Mouse (Mus musculus) lung, embryonic 16.5 days (tissue): ENCODE measurements around the gene Ccnb2. TPM values are rescaled to one million over a fixed set of nuclear protein-coding genes. Genes with fewer than 3 reads are reported as not detected.
"Not testable (repeated sequence)": the region's sequence is repeated elsewhere in the genome, so short reads cannot be mapped to it uniquely, and the experiment has no call there.

Experiments
- ATAC-seq: fragments of 200-750 bp; cut with Nextera tagmentation; 2 replicates; pipeline ENCODE4 v1.8.0; 2017; ENCODE audit warnings: low read depth, mild to moderate bottlenecking, moderate library complexity
- H3K27ac ChIP-seq: fragments of 300-500 bp; sonication (generic); 2 replicates; pipeline ENCODE4 v1.5.1; 2014; ENCODE audit warnings: mild to moderate bottlenecking, control low read depth, low read length
- H3K27me3 ChIP-seq: fragments of 300-500 bp; sonication (generic); 2 replicates; pipeline ENCODE4 v1.6.1; 2014; ENCODE audit warnings: low read depth, low read length, mixed read lengths; ENCODE audit not compliant: control insufficient read depth, insufficient read depth
- H3K36me3 ChIP-seq: fragments of 300-500 bp; sonication (generic); 2 replicates; pipeline ENCODE4 v1.6.1; 2014; ENCODE audit warnings: low read length; ENCODE audit not compliant: control insufficient read depth, insufficient read depth
- H3K4me1 ChIP-seq: fragments of 300-500 bp; sonication (generic); replicated peaks from 2 replicates; pipeline ENCODE4 v1.6.1; 2014; ENCODE audit warnings: low read length, mixed read lengths; ENCODE audit not compliant: control insufficient read depth, insufficient read depth
- H3K4me2 ChIP-seq: fragments of 300-500 bp; sonication (generic); 2 replicates; pipeline ENCODE4 v1.6.1; 2014; ENCODE audit warnings: low read depth, low read length, control low read depth
- H3K4me3 ChIP-seq: fragments of 300-500 bp; sonication (generic); 2 replicates; pipeline ENCODE4 v1.5.1; 2014; ENCODE audit warnings: mild to moderate bottlenecking, low read length, control low read depth
- H3K9ac ChIP-seq: fragments of 300-500 bp; sonication (generic); 2 replicates; pipeline ENCODE4 v1.6.1; 2014; ENCODE audit warnings: low read length, control low read depth
- H3K9me3 ChIP-seq: fragments of 300-500 bp; sonication (generic); 2 replicates; pipeline ENCODE4 v1.6.1; 2016; ENCODE audit warnings: low read length; ENCODE audit not compliant: control insufficient read depth
- WGBS: fragments of 180-500 bp; shearing (Covaris S2); extraction: QIAGEN DNeasy Blood & Tissue Kit; methylation state at CpG from one replicate; pipeline ENCODE4 v1.1.7; 2014; 5-methylcytosine and 5-hydroxymethylcytosine counted together
- polyA plus RNA-seq: library from polyadenylated mRNA; unstranded; fragments of >200 nt; fragmentation: Nextera tagmentation; extraction: Ambion mirVana; gene quantifications from 2 replicates; pipeline ENCODE4 v1.2.1, GENCODE M21; 2015

Gene Ccnb2
- 233 and 236 TPM in 2 replicates for polyA plus RNA-seq

GRCm38 (mm10) chr9:70421257-70422056 is at the start of gene Ccnb2:
Gene Ccnb2, minus strand, starts transcription at chr9:70421547.
- Histone ChIP-seq H3K9me3 (no peaks in the 10 kb centered on the region), H3K9ac (peak within 1 kb of the TSS; percentile 93), H3K27ac (peak within 1 kb of the TSS; percentile 71), H3K27me3 (no peaks in the 10 kb centered on the region), H3K4me2 (peak within 1 kb of the TSS; percentile 86), H3K4me1 (peaks cover 11% of the 10 kb centered on the region), H3K4me3 (peak within 1 kb of the TSS; percentile 91), H3K36me3 (peaks cover 20% of the 10 kb centered on the region)
- WGBS: 2% methylated on average over 45 of the region's 45 CpGs
- ATAC-seq: peak; percentile 99

GRCm38 (mm10) chr9:70463091-70463490 is 41.7 kb upstream of the Ccnb2 start:
- not testable (repeated sequence) for H3K4me2 ChIP-seq, ATAC-seq, H3K9me3 ChIP-seq, H3K9ac ChIP-seq, H3K4me3 ChIP-seq, H3K27me3 ChIP-seq, H3K4me1 ChIP-seq, H3K27ac ChIP-seq
- WGBS: 97% methylated on average over 13 of the region's 13 CpGs
- H3K36me3 ChIP-seq: peaks cover 14% of the 10 kb centered on the region

GRCm38 (mm10) chr9:70452371-70452770 is 31.0 kb upstream of the Ccnb2 start:
- no peak for ATAC-seq
- Histone ChIP-seq H3K9ac (no peak overlapping the region), H3K27ac (no peak overlapping the region), H3K4me2 (no peak overlapping the region), H3K4me1 (no peaks in the 10 kb centered on the region), H3K36me3 (peaks cover 26% of the 10 kb centered on the region), H3K27me3 (no peaks in the 10 kb centered on the region), H3K9me3 (no peaks in the 10 kb centered on the region), H3K4me3 (no peak overlapping the region)
- WGBS: 82% methylated on average over 2 of the region's 2 CpGs

GRCm38 (mm10) chr9:70449072-70449471 is 27.7 kb upstream of the Ccnb2 start:
- Histone ChIP-seq H3K9ac (no peak overlapping the region), H3K4me2 (no peak overlapping the region), H3K9me3 (no peaks in the 10 kb centered on the region), H3K4me3 (no peak overlapping the region), H3K36me3 (peaks cover 25% of the 10 kb centered on the region), H3K27ac (no peak overlapping the region), H3K4me1 (no peaks in the 10 kb centered on the region), H3K27me3 (no peaks in the 10 kb centered on the region)
- WGBS: 91% methylated on average over 5 of the region's 5 CpGs
- no peak for ATAC-seq

- 67% methylated on average over 4 of the region's 4 CpGs for WGBS
- peaks cover 33% of the 10 kb centered on the region for H3K36me3 ChIP-seq
Measured at GRCm38 (mm10) chr9:70439959-70440358, 18.6 kb upstream of the Ccnb2 start.

GRCm38 (mm10) chr9:70422661-70423060 is 1.3 kb upstream of the Ccnb2 start:
- H3K9ac ChIP-seq: no peak overlapping the region
- no peaks in the 10 kb centered on the region for H3K9me3 ChIP-seq
- H3K36me3 ChIP-seq: peaks cover 19% of the 10 kb centered on the region
- no peak overlapping the region for H3K4me3 ChIP-seq
- no peaks in the 10 kb centered on the region for H3K27me3 ChIP-seq
- peaks cover 11% of the 10 kb centered on the region for H3K4me1 ChIP-seq
- no peak overlapping the region for H3K27ac ChIP-seq
- WGBS: 95% methylated on average over 2 of the region's 2 CpGs
- no peak overlapping the region for H3K4me2 ChIP-seq
- no peak for ATAC-seq

More at GRCm38 (mm10) chr9:70439959-70440358, 18.6 kb upstream of the Ccnb2 start:
- H3K4me3 ChIP-seq: no peak overlapping the region
- no peak overlapping the region for H3K27ac ChIP-seq
- peak; percentile 88 for ATAC-seq
- no peak overlapping the region for H3K4me2 ChIP-seq
- H3K27me3 ChIP-seq: no peaks in the 10 kb centered on the region
- no peaks in the 10 kb centered on the region for H3K9me3 ChIP-seq
- no peak overlapping the region for H3K9ac ChIP-seq
- no peaks in the 10 kb centered on the region for H3K4me1 ChIP-seq

- H3K4me2 ChIP-seq: no peak overlapping the region
- peaks cover 38% of the 10 kb centered on the region for H3K36me3 ChIP-seq
- H3K4me1 ChIP-seq: peaks cover 8% of the 10 kb centered on the region
- H3K9me3 ChIP-seq: no peaks in the 10 kb centered on the region
- no peak overlapping the region for H3K9ac ChIP-seq
- WGBS: 77% methylated on average over 3 of the region's 3 CpGs
- no peak overlapping the region for H3K27ac ChIP-seq
- no peak overlapping the region for H3K4me3 ChIP-seq
- H3K27me3 ChIP-seq: no peaks in the 10 kb centered on the region
- ATAC-seq: no peak
Measured at GRCm38 (mm10) chr9:70416412-70416811, 4.9 kb downstream of the Ccnb2 start.

GRCm38 (mm10) chr9:70413038-70413437 is 8.3 kb downstream of the Ccnb2 start:
- no peak for ATAC-seq
- no peak overlapping the region for H3K4me2 ChIP-seq
- no peaks in the 10 kb centered on the region for H3K4me1 ChIP-seq
- H3K36me3 ChIP-seq: peaks cover 55% of the 10 kb centered on the region
- H3K27me3 ChIP-seq: no peaks in the 10 kb centered on the region
- no peak overlapping the region for H3K9ac ChIP-seq
- H3K27ac ChIP-seq: no peak overlapping the region
- no peaks in the 10 kb centered on the region for H3K9me3 ChIP-seq
- WGBS: 88% methylated on average over 7 of the region's 7 CpGs
- H3K4me3 ChIP-seq: no peak overlapping the region

GRCm38 (mm10) chr9:70410668-70411067 is 10.7 kb downstream of the Ccnb2 start:
- H3K36me3 ChIP-seq: peaks cover 52% of the 10 kb centered on the region
- no peak overlapping the region for H3K4me3 ChIP-seq
- H3K4me1 ChIP-seq: no peaks in the 10 kb centered on the region
- H3K27ac ChIP-seq: no peak overlapping the region
- no peak overlapping the region for H3K4me2 ChIP-seq
- H3K27me3 ChIP-seq: no peaks in the 10 kb centered on the region
- no peak overlapping the region for H3K9ac ChIP-seq
- WGBS: 52% methylated on average over 11 of the region's 11 CpGs
- H3K9me3 ChIP-seq: no peaks in the 10 kb centered on the region
- ATAC-seq: peak; percentile 64
